Mouse (Mus musculus) lung, embryonic 14.5 days (tissue): ENCODE measurements around the gene Wapl. TPM values are rescaled to one million over a fixed set of nuclear protein-coding genes. Genes with fewer than 3 reads are reported as not detected.
A peak's percentile ranks its signal among the peaks of the same experiment; 100 is the strongest.

Experiments used
- ATAC-seq: fragments of 200-750 bp; cut with Nextera tagmentation; 2 replicates; pipeline ENCODE4 v1.8.0; 2017; ENCODE audit warnings: mild to moderate bottlenecking, moderate TSS enrichment, moderate library complexity; ENCODE audit not compliant: insufficient read depth
- DNase-seq: peaks from one replicate; pipeline ENCODE4 v3.0.0-alpha.2; 2015
- H3K27ac ChIP-seq: fragments of 300-500 bp; sonication (generic); 2 replicates; pipeline ENCODE4 v1.5.1; 2014; ENCODE audit warnings: low read depth, mild to moderate bottlenecking, moderate library complexity
- H3K27me3 ChIP-seq: fragments of 300-500 bp; sonication (generic); 2 replicates; pipeline ENCODE4 v1.6.1; 2014; ENCODE audit warnings: low read length, control low read depth; ENCODE audit not compliant: insufficient read depth
- H3K36me3 ChIP-seq: fragments of 300-500 bp; sonication (generic); 2 replicates; pipeline ENCODE4 v1.6.1; 2014; ENCODE audit warnings: control low read depth; ENCODE audit not compliant: insufficient read depth
- H3K4me1 ChIP-seq: fragments of 300-500 bp; sonication (generic); 2 replicates; pipeline ENCODE4 v1.6.1; 2014; ENCODE audit warnings: antibody characterized with exemption, control low read depth; ENCODE audit not compliant: insufficient read depth
- H3K4me2 ChIP-seq: fragments of 300-500 bp; sonication (generic); 2 replicates; pipeline ENCODE4 v1.6.1; 2014; ENCODE audit warnings: mild to moderate bottlenecking
- H3K4me3 ChIP-seq: fragments of 300-500 bp; sonication (generic); 2 replicates; pipeline ENCODE4 v1.5.1; 2014; ENCODE audit warnings: low read depth, low read length
- H3K9ac ChIP-seq: fragments of 300-500 bp; sonication (generic); 2 replicates; pipeline ENCODE4 v1.6.1; 2014
- H3K9me3 ChIP-seq: fragments of 300-500 bp; sonication (generic); 2 replicates; pipeline ENCODE4 v1.6.1; 2016; ENCODE audit warnings: low read depth, low read length, control low read depth
- CTCF ChIP-seq: IDR thresholded peaks from 2 replicates; pipeline ENCODE4 v1.5.1; 2016; ENCODE audit warnings: antibody characterized with exemption, low read depth
- WGBS: fragments of 180-500 bp; shearing (Covaris S2); extraction: QIAGEN DNeasy Blood & Tissue Kit; methylation state at CpG from one replicate; pipeline ENCODE4 v1.1.7; 2014; 5-methylcytosine and 5-hydroxymethylcytosine counted together
- polyA plus RNA-seq: library from polyadenylated mRNA; unstranded; fragments of >200 nt; fragmentation: Nextera tagmentation; extraction: Ambion mirVana; gene quantifications from 2 replicates; pipeline ENCODE4 v1.2.1, GENCODE M21; 2014

Wapl gene
- polyA plus RNA-seq, 1 experiment from 2014 or later = 28.2 TPM

- 64% methylated on average over 7 of the region's 7 CpGs for WGBS
- DNase-seq (no peak), ATAC-seq (no peak)
- no peak for TF ChIP-seq CTCF
- Histone ChIP-seq H3K27me3 (peaks cover 7% of the 10 kb centered on the region; the same call in 1 of the 2 replicates), H3K4me2 (no peak overlapping the region), H3K36me3 (no peaks in the 10 kb centered on the region), H3K4me1 (no peaks in the 10 kb centered on the region), H3K4me3 (no peak overlapping the region), H3K9me3 (peaks cover 7% of the 10 kb centered on the region; the same call in 1 of the 2 replicates), H3K27ac (no peak overlapping the region), H3K9ac (no peak overlapping the region)
These were observed 98.4 kb downstream of the Wapl start for GRCm38 (mm10) chr14:34772132-34772531.

- no peak for TF ChIP-seq CTCF
- H3K4me1 ChIP-seq = no peaks in the 10 kb centered on the region
- DNase-seq (no peak), ATAC-seq (no peak)
- H3K4me2 ChIP-seq = no peak overlapping the region
- H3K36me3 ChIP-seq = no peaks in the 10 kb centered on the region
- peaks cover 7% of the 10 kb centered on the region; the same call in 1 of the 2 replicates for H3K27me3 ChIP-seq
- 62% methylated on average over 3 of the region's 3 CpGs for WGBS
- no peak overlapping the region for H3K9ac ChIP-seq
- H3K9me3 ChIP-seq = peaks cover 7% of the 10 kb centered on the region; the same call in 1 of the 2 replicates
- no peak overlapping the region for H3K4me3 ChIP-seq
- H3K27ac ChIP-seq = no peak overlapping the region
These were observed 100.0 kb downstream of the Wapl start for GRCm38 (mm10) chr14:34773681-34774080.

- no peak overlapping the region for H3K9ac ChIP-seq
- no peak for ATAC-seq
- 77% methylated on average over 6 of the region's 6 CpGs for WGBS
These were observed 100.5 kb downstream of the Wapl start for GRCm38 (mm10) chr14:34774231-34774630.

GRCm38 (mm10) chr14:34776719-34777385 is 103.1 kb downstream of the Wapl start:
- H3K27me3 ChIP-seq = no peaks in the 10 kb centered on the region
- no peak overlapping the region for H3K27ac ChIP-seq
- H3K9me3 ChIP-seq = peaks cover 7% of the 10 kb centered on the region; the same call in 1 of the 2 replicates
- TF ChIP-seq CTCF = no peak
- no peaks in the 10 kb centered on the region for H3K4me1 ChIP-seq
- H3K4me2 ChIP-seq = no peak overlapping the region
- no peaks in the 10 kb centered on the region for H3K36me3 ChIP-seq
- ATAC-seq = no peak
- H3K4me3 ChIP-seq = no peak overlapping the region
- H3K9ac ChIP-seq = no peak overlapping the region
- 85% methylated on average over 12 of the region's 12 CpGs for WGBS
- DNase-seq = no peak

More at GRCm38 (mm10) chr14:34774231-34774630, 100.5 kb downstream of the Wapl start:
- DNase-seq = no peak
- Histone ChIP-seq H3K9me3 (peaks cover 7% of the 10 kb centered on the region; the same call in 1 of the 2 replicates), H3K4me1 (no peaks in the 10 kb centered on the region), H3K36me3 (no peaks in the 10 kb centered on the region), H3K4me3 (no peak overlapping the region), H3K4me2 (no peak overlapping the region), H3K27ac (no peak overlapping the region), H3K27me3 (peaks cover 6% of the 10 kb centered on the region; the same call in 1 of the 2 replicates)
- TF ChIP-seq CTCF = no peak

- Histone ChIP-seq H3K27ac (no peak overlapping the region), H3K9ac (no peak overlapping the region), H3K4me3 (no peak overlapping the region), H3K27me3 (no peaks in the 10 kb centered on the region), H3K4me1 (no peaks in the 10 kb centered on the region), H3K9me3 (peaks cover 7% of the 10 kb centered on the region; the same call in 1 of the 2 replicates), H3K36me3 (no peaks in the 10 kb centered on the region), H3K4me2 (no peak overlapping the region)
- WGBS = 17% methylated on average over 10 of the region's 10 CpGs
- DNase-seq (peak; percentile 89), ATAC-seq (peak; percentile 47; the same call in 1 of the 2 replicates)
- peak; percentile 90 for TF ChIP-seq CTCF
These were observed 104.1 kb downstream of the Wapl start for GRCm38 (mm10) chr14:34777810-34778209.

GRCm38 (mm10) chr14:34778760-34779159 is 105.0 kb downstream of the Wapl start:
- WGBS = 78% methylated on average over 7 of the region's 7 CpGs
- no peaks in the 10 kb centered on the region for H3K36me3 ChIP-seq
- no peaks in the 10 kb centered on the region for H3K27me3 ChIP-seq
- H3K9me3 ChIP-seq = peaks cover 7% of the 10 kb centered on the region; the same call in 1 of the 2 replicates
- H3K4me1 ChIP-seq = no peaks in the 10 kb centered on the region
- no peak for TF ChIP-seq CTCF
- ATAC-seq (no peak), DNase-seq (no peak)
- H3K4me2 ChIP-seq = no peak overlapping the region
- no peak overlapping the region for H3K9ac ChIP-seq
- H3K27ac ChIP-seq = no peak overlapping the region
- no peak overlapping the region for H3K4me3 ChIP-seq

GRCm38 (mm10) chr14:34793406-34794037 is 119.8 kb downstream of the Wapl start:
- DNase-seq = no peak
- H3K4me2 ChIP-seq = no peak overlapping the region
- H3K9ac ChIP-seq = no peak overlapping the region
- TF ChIP-seq CTCF = no peak
- H3K27me3 ChIP-seq = no peaks in the 10 kb centered on the region
- H3K4me3 ChIP-seq = no peak overlapping the region
- no peaks in the 10 kb centered on the region for H3K9me3 ChIP-seq
- no peaks in the 10 kb centered on the region for H3K36me3 ChIP-seq
- no peak for ATAC-seq
- H3K4me1 ChIP-seq = no peaks in the 10 kb centered on the region
- no peak overlapping the region for H3K27ac ChIP-seq
- 75% methylated on average over 1 of the region's 1 CpGs for WGBS

Other genes with a start within 250 kb of the Wapl start
- 51.1 and 52.7 TPM in 2 replicates for gene Bmpr1a, start 170.6 kb upstream of the Wapl start, polyA plus RNA-seq
- gene 9230112D13Rik, start 151.1 kb upstream of the Wapl start, polyA plus RNA-seq = not detected in 2 replicates
- gene Ldb3, start 85.2 kb upstream of the Wapl start, polyA plus RNA-seq = 0.79 and 4.2 TPM in 2 replicates
- gene Opn4, start 73.8 kb upstream of the Wapl start, polyA plus RNA-seq = not detected in 2 replicates
- 0.13 and 0.26 TPM in 2 replicates for gene Grid1, start 146.2 kb downstream of the Wapl start, polyA plus RNA-seq